Mouse (Mus musculus): Measurements from ENCODE around the gene Npdc1. TPM values are rescaled to one million over a fixed set of nuclear protein-coding genes. Genes with fewer than 3 reads are reported as not detected.

The Npdc1 gene
- total and polyA plus RNA-seq, 3 experiments = 0.49 to 5.5 TPM; not detected in 1

- Histone ChIP-seq H3K4me2 (ENCODE audit: insufficient read depth, low read depth, poor library complexity, severe bottlenecking) (no peak overlapping the region), H3K27me3 (replicated peaks) (no peaks in the 10 kb centered on the region), H3K9ac (ENCODE audit: insufficient read depth, low read depth) (no peak overlapping the region), H3K79me2 (replicated peaks; ENCODE audit: control insufficient read depth, extremely low read depth, insufficient read depth, poor library complexity, severe bottlenecking) (no peaks in the 10 kb centered on the region), H3K36me3 (replicated peaks in 1 of 2; ENCODE audit: control insufficient read depth in 1 of 2, insufficient read depth in 1 of 2, low read length in 1 of 2) (peaks cover 90 to 98% of the 10 kb centered on the region in 2 experiments), H3K27ac (ENCODE audit: insufficient read depth, low read depth) (no peak overlapping the region), H3K9me3 (replicated peaks; ENCODE audit: low read length) (no peaks in the 10 kb centered on the region), H3K4me3 (replicated peaks in 1 of 3; ENCODE audit: low read depth in 2 of 3, low read length in 2 of 3, poor library complexity in 1 of 3) (no peak overlapping the region), H3K4me1 (ENCODE audit: control insufficient read depth in 1 of 2, insufficient read depth in 2 of 2) (no peaks in the 10 kb centered on the region)
- DNase-seq (ENCODE audit: extremely low read depth) = no peak
- in situ Hi-C loops (cut with MboI; ENCODE audit: low pct_ligation_motif_present, low pct_unique_long_range_greater_than_20kb, low sequenced_read_pairs) = no loop called here
- TF ChIP-seq HCFC1 (IDR thresholded peaks at IDR 0.05; ENCODE audit: low read depth, low read length) (no peak), POLR2AphosphoS2 (IDR thresholded peaks at IDR 0.05; ENCODE audit: low read depth, low read length) (no peak), TCF12 (IDR thresholded peaks at IDR 0.05; ENCODE audit: low read depth, low read length) (no peak), IRF4 (IDR thresholded peaks at IDR 0.05; ENCODE audit: low read depth, low read length) (no peak), E2F4 (IDR thresholded peaks at IDR 0.05; ENCODE audit: insufficient replicate concordance, low read depth, low read length) (no peak), MAFK (IDR thresholded peaks at IDR 0.05; ENCODE audit: insufficient replicate concordance, low read length) (no peak), NRF1 (IDR thresholded peaks at IDR 0.05; ENCODE audit: low read depth, low read length) (no peak), JUN (IDR thresholded peaks at IDR 0.05; ENCODE audit: insufficient read depth, low read depth, low read length) (no peak), SIN3A (IDR thresholded peaks at IDR 0.05; ENCODE audit: low read length) (no peak), CHD1 (IDR thresholded peaks at IDR 0.05; ENCODE audit: low read depth, low read length) (no peak), ZMIZ1 (IDR thresholded peaks at IDR 0.05; ENCODE audit: low read depth, low read length) (no peak), BHLHE40 (IDR thresholded peaks at IDR 0.05; ENCODE audit: low read depth, low read length) (no peak), NELFE (IDR thresholded peaks at IDR 0.05; ENCODE audit: low read depth, low read length) (no peak), TBP (conservative IDR thresholded peaks at IDR 0.05; ENCODE audit: low read depth, low read length) (no peak), MYC (IDR thresholded peaks at IDR 0.05; ENCODE audit: low read depth, low read length) (no peak), ELF1 (IDR thresholded peaks at IDR 0.05; ENCODE audit: low read depth, low read length) (no peak), JUND (conservative IDR thresholded peaks at IDR 0.05; ENCODE audit: low read depth, low read length) (no peak)
- dilution Hi-C loops (cut with MboI; ENCODE audit: extremely low pct_ligation_motif_present, extremely low pct_unique_long_range_greater_than_20kb, low sequenced_read_pairs) = no loop called here
Observed at GRCm38 (mm10) chr2:25441067-25441466, 41.9 kb downstream of the Npdc1 start.

GRCm38 (mm10) chr2:25442682-25443081 lies 43.5 kb downstream of the Npdc1 start:
- Histone ChIP-seq H3K9me3 (replicated peaks; ENCODE audit: low read length) (no peaks in the 10 kb centered on the region), H3K27me3 (replicated peaks) (no peaks in the 10 kb centered on the region), H3K4me2 (ENCODE audit: insufficient read depth, low read depth, poor library complexity, severe bottlenecking) (no peak overlapping the region), H3K4me3 (replicated peaks in 1 of 3; ENCODE audit: low read depth in 2 of 3, low read length in 2 of 3, poor library complexity in 1 of 3) (no peak overlapping the region), H3K27ac (ENCODE audit: insufficient read depth, low read depth) (no peak overlapping the region), H3K9ac (ENCODE audit: insufficient read depth, low read depth) (no peak overlapping the region), H3K36me3 (replicated peaks in 1 of 2; ENCODE audit: control insufficient read depth in 1 of 2, insufficient read depth in 1 of 2, low read length in 1 of 2) (peaks cover 90 to 98% of the 10 kb centered on the region in 2 experiments), H3K79me2 (replicated peaks; ENCODE audit: control insufficient read depth, extremely low read depth, insufficient read depth, poor library complexity, severe bottlenecking) (no peaks in the 10 kb centered on the region), H3K4me1 (ENCODE audit: control insufficient read depth in 1 of 2, insufficient read depth in 2 of 2) (no peaks in the 10 kb centered on the region)
- in situ Hi-C loops (cut with MboI; ENCODE audit: low pct_ligation_motif_present, low pct_unique_long_range_greater_than_20kb, low sequenced_read_pairs) (no loop called here), dilution Hi-C loops (cut with MboI; ENCODE audit: extremely low pct_ligation_motif_present, extremely low pct_unique_long_range_greater_than_20kb, low sequenced_read_pairs) (no loop called here)
- no peak for DNase-seq (ENCODE audit: extremely low read depth)
- TF ChIP-seq GABPA (IDR thresholded peaks at IDR 0.05; ENCODE audit: insufficient replicate concordance, low read depth, low read length) (no peak), MAZ (IDR thresholded peaks at IDR 0.05; ENCODE audit: low read depth, low read length) (no peak), JUN (IDR thresholded peaks at IDR 0.05; ENCODE audit: insufficient read depth, low read depth, low read length) (no peak), UBTF (IDR thresholded peaks at IDR 0.05; ENCODE audit: low read depth, low read length) (no peak), HCFC1 (IDR thresholded peaks at IDR 0.05; ENCODE audit: low read depth, low read length) (no peak), CHD1 (IDR thresholded peaks at IDR 0.05; ENCODE audit: low read depth, low read length) (no peak), ZMIZ1 (IDR thresholded peaks at IDR 0.05; ENCODE audit: low read depth, low read length) (no peak), ZKSCAN1 (IDR thresholded peaks at IDR 0.05; ENCODE audit: borderline replicate concordance, low read depth, low read length) (no peak), NRF1 (IDR thresholded peaks at IDR 0.05; ENCODE audit: low read depth, low read length) (no peak), MAFK (IDR thresholded peaks at IDR 0.05; ENCODE audit: insufficient replicate concordance, low read length) (no peak), IRF4 (IDR thresholded peaks at IDR 0.05; ENCODE audit: low read depth, low read length) (no peak)
